Mouse (Mus musculus) hindbrain, embryonic 14.5 days (tissue): Measurements from ENCODE around the gene Kcnq4. TPM values are rescaled to one million over a fixed set of nuclear protein-coding genes. Genes with fewer than 3 reads are reported as not detected.
A peak's percentile ranks its signal among the peaks of the same experiment; 100 is the strongest.

Source experiments
- ATAC-seq: fragments of 200-750 bp; cut with Nextera tagmentation; 2 replicates; pipeline ENCODE4 v1.8.0; 2017; ENCODE audit warnings: moderate number of reproducible peaks, mild to moderate bottlenecking, moderate TSS enrichment, moderate library complexity; ENCODE audit not compliant: low FRiP score
- DNase-seq: peaks from one replicate; pipeline ENCODE4 v3.0.0-alpha.2; 2015; ENCODE audit warnings: low spot score
- H3K27ac ChIP-seq: fragments of 300-500 bp; sonication (generic); 2 replicates; pipeline ENCODE4 v1.5.1; 2014; ENCODE audit warnings: mild to moderate bottlenecking, moderate library complexity
- H3K27me3 ChIP-seq: fragments of 300-500 bp; sonication (generic); 2 replicates; pipeline ENCODE4 v1.6.1; 2014; ENCODE audit warnings: mild to moderate bottlenecking, low read length, mixed read lengths; ENCODE audit not compliant: control insufficient read depth, insufficient read depth
- H3K36me3 ChIP-seq: fragments of 300-500 bp; sonication (generic); replicated peaks from 2 replicates; pipeline ENCODE4 v1.6.1; 2014; ENCODE audit not compliant: control insufficient read depth, insufficient read depth
- H3K4me1 ChIP-seq: fragments of 300-500 bp; sonication (generic); replicated peaks from 2 replicates; pipeline ENCODE4 v1.6.1; 2014; ENCODE audit warnings: antibody characterized with exemption, low read length, mixed read lengths; ENCODE audit not compliant: control insufficient read depth, insufficient read depth
- H3K4me2 ChIP-seq: fragments of 300-500 bp; sonication (generic); replicated peaks from 2 replicates; pipeline ENCODE4 v1.6.1; 2014; ENCODE audit warnings: mild to moderate bottlenecking, moderate library complexity
- H3K4me3 ChIP-seq: fragments of 300-500 bp; sonication (generic); replicated peaks from 2 replicates; pipeline ENCODE4 v1.5.1; 2014; ENCODE audit warnings: mild to moderate bottlenecking, low read length
- H3K9ac ChIP-seq: fragments of 300-500 bp; sonication (generic); 2 replicates; pipeline ENCODE4 v1.6.1; 2014
- H3K9me3 ChIP-seq: fragments of 300-500 bp; sonication (generic); 2 replicates; pipeline ENCODE4 v1.6.1; 2016; ENCODE audit warnings: low read length; ENCODE audit not compliant: control insufficient read depth
- WGBS: fragments of 180-500 bp; shearing (Covaris S2); extraction: QIAGEN DNeasy Blood & Tissue Kit; methylation state at CpG from one replicate; pipeline ENCODE4 v1.1.7; 2014; 5-methylcytosine and 5-hydroxymethylcytosine counted together
- polyA plus RNA-seq: library from polyadenylated mRNA; unstranded; fragments of >200 nt; fragmentation: Nextera tagmentation; extraction: Ambion mirVana; gene quantifications from 2 replicates; pipeline ENCODE4 v1.2.1, GENCODE M21; 2014

The Kcnq4 gene
- polyA plus RNA-seq, 1 experiment from 2014 or later: 6.2 TPM

DNA sequence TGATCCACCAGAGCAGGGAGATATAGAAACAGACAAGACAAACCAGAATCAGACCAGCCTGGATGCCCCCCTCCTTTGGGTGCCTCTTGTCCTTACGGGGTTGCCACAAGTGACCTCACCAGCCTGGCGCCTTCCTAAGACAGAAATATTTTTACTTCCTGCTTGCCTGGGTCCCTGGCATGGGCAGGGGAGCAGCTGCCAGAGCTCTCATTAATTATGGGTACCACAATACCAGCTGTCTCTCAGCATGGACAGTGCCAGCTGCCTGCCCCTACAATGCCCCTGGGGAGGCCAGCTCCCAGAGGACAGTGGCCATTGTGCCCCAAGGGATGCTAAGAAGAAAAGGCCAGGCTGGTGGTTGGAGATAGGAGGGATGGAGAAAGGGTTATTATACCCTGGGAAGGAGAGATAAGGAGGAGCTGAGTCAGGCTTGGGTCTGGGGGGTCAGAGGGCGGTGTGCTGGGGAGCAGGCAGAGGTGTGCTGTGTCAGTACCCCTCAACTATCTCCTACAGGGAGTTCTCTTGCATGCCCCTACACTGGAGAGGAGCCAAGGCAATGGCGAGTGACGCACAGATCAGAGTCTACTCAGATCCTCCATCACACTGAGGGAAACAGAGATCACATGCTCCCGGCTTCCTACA lies 34.4 kb downstream of the Kcnq4 start:
- Histone ChIP-seq H3K36me3 (no peaks in the 10 kb centered on the region), H3K4me2 (no peak overlapping the region), H3K9ac (no peak overlapping the region), H3K4me3 (no peak overlapping the region), H3K27ac (no peak overlapping the region), H3K27me3 (peaks cover 4% of the 10 kb centered on the region; the same call in 1 of the 2 replicates), H3K4me1 (peaks cover 24% of the 10 kb centered on the region), H3K9me3 (no peaks in the 10 kb centered on the region)
- ATAC-seq: no peak
- DNase-seq: no peak
- 65% methylated on average over 6 of the region's 6 CpGs for WGBS

DNA sequence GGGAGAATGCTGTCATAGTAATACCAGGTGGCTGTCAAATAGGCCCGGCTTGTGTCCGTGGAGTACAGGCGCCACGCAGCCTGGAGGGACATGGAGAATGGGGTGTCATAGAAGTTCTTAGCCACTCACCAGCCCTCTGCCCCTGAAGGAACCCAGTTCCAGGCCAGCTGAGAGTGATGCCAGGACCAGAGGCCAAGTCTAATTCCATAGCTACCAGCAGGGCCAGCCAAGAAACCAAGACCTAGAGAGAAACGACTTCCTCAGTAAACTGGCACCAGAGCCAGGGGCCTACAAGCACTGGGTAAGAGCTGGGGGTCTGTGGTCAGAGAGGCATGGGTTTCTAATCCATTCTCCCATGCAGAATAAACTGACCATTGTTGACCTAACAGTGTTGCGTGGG lies 35.4 kb downstream of the Kcnq4 start:
- Histone ChIP-seq H3K36me3 (no peaks in the 10 kb centered on the region), H3K9me3 (no peaks in the 10 kb centered on the region), H3K4me1 (peaks cover 24% of the 10 kb centered on the region), H3K4me3 (no peak overlapping the region), H3K27ac (no peak overlapping the region), H3K4me2 (no peak overlapping the region), H3K9ac (no peak overlapping the region), H3K27me3 (peaks cover 4% of the 10 kb centered on the region; the same call in 1 of the 2 replicates)
- no peak for ATAC-seq
- DNase-seq: no peak
- WGBS: 90% methylated on average over 6 of the region's 6 CpGs

GRCm38 (mm10) chr4:120712236-120712635 lies 36.2 kb downstream of the Kcnq4 start:
- no peak overlapping the region for H3K4me2 ChIP-seq
- ATAC-seq (no peak), DNase-seq (no peak)
- no peak overlapping the region for H3K4me3 ChIP-seq
- no peak overlapping the region for H3K9ac ChIP-seq
- no peak overlapping the region for H3K27ac ChIP-seq
- H3K9me3 ChIP-seq: no peaks in the 10 kb centered on the region
- peaks cover 2% of the 10 kb centered on the region; the same call in 1 of the 2 replicates for H3K27me3 ChIP-seq
- peaks cover 24% of the 10 kb centered on the region for H3K4me1 ChIP-seq
- 65% methylated on average over 12 of the region's 12 CpGs for WGBS
- H3K36me3 ChIP-seq: no peaks in the 10 kb centered on the region

DNA sequence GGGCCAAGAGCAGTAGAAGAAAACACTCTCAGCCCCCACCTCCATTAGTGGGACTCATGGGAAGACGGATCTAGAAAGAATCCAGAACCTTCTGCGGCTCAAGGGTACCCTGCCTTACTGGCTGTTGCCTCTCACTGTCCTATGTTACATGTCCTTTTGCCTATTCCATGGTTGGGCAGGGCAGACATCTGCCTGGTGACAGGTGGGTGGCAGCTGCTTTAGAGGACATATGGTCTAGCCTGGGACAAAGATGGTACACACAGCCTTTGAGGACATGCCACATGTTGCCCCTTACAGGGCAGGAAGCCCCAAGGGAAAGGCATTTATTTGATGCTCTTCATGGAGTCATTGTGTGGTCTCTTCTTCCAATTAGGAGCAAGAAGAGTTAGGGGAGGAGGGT lies 45.9 kb downstream of the Kcnq4 start:
- Histone ChIP-seq H3K36me3 (no peaks in the 10 kb centered on the region), H3K4me1 (no peaks in the 10 kb centered on the region), H3K4me3 (no peak overlapping the region), H3K27me3 (peaks cover 17% of the 10 kb centered on the region), H3K9ac (no peak overlapping the region), H3K27ac (no peak overlapping the region), H3K9me3 (no peaks in the 10 kb centered on the region), H3K4me2 (no peak overlapping the region)
- no peak for ATAC-seq
- no peak for DNase-seq
- WGBS: 89% methylated on average over 2 of the region's 2 CpGs

DNA sequence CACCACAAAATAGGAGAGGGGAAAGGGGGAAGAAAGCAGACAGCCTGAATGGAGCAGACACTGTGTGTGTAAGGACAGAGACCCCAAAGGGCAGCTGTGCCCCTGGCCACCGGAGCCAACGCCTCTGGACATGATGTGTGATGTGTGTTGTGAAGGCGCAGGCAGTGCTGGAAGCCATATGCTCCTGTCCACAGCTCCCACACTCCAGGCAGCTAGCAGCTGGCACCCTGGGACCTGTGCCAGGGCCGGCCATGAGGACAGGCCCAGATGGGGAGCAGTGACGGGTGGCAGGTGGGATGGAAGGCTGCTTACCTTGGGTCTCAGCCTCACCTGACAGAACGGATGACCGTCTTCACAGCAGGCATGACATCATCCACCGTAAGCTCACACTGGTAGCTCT lies 46.4 kb downstream of the Kcnq4 start:
- ATAC-seq (no peak), DNase-seq (no peak)
- WGBS: 73% methylated on average over 8 of the region's 8 CpGs
- no peaks in the 10 kb centered on the region for H3K36me3 ChIP-seq
- H3K27ac ChIP-seq: no peak overlapping the region
- H3K9me3 ChIP-seq: no peaks in the 10 kb centered on the region
- no peak overlapping the region for H3K4me2 ChIP-seq
- no peaks in the 10 kb centered on the region for H3K4me1 ChIP-seq
- no peak overlapping the region for H3K4me3 ChIP-seq
- H3K27me3 ChIP-seq: peaks cover 22% of the 10 kb centered on the region
- no peak overlapping the region for H3K9ac ChIP-seq

DNA sequence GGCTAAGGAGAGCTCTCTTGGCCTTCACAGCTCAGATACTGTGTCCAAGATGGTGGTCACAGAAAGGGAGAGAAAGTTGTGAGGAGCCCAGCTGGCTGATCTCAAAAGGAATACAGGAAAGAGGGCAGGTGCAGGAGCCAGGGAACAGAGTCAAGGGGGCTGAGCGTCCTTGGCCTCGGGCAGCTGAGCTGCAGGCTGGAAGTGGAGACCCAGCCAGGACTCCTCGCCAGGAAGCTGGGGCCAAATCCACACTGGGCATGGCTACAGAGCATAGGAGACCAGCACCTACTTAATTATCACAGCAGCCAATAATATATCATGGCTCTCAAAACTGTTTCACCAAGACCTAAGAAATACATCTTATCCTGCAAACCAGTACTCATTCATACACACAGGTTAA lies 47.2 kb downstream of the Kcnq4 start:
- H3K27me3 ChIP-seq: peaks cover 23% of the 10 kb centered on the region
- no peak for ATAC-seq
- DNase-seq: no peak
- H3K4me3 ChIP-seq: no peak overlapping the region
- no peaks in the 10 kb centered on the region for H3K4me1 ChIP-seq
- no peaks in the 10 kb centered on the region for H3K36me3 ChIP-seq
- H3K27ac ChIP-seq: no peak overlapping the region
- no peaks in the 10 kb centered on the region for H3K9me3 ChIP-seq
- no peak overlapping the region for H3K9ac ChIP-seq
- WGBS: 70% methylated on average over 3 of the region's 3 CpGs
- no peak overlapping the region for H3K4me2 ChIP-seq

GRCm38 (mm10) chr4:120697799-120698484 lies 50.5 kb downstream of the Kcnq4 start:
- no peak overlapping the region for H3K4me3 ChIP-seq

DNA sequence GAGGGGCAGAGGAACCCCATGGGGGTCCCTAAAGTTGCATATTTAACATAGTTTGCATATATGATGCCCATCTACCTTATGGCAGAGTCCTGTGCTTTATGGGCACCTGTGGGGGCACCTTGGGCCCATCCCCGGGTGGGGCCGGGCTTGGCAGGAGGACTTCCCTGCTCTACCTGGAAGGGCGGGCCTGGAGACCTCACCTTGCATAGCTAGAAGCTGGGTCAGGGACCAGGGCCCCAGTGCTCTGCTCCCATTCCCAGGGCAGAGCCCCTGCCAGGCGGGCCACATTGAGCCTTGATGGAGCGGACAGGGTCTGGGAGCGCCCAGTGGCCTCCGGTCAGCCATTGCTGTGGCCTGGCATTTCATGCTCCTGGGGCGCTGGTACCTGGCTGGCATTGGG lies 51.1 kb downstream of the Kcnq4 start:
- Histone ChIP-seq H3K9me3 (no peaks in the 10 kb centered on the region), H3K4me3 (no peak overlapping the region), H3K36me3 (no peaks in the 10 kb centered on the region), H3K27ac (no peak overlapping the region), H3K9ac (no peak overlapping the region), H3K4me1 (no peaks in the 10 kb centered on the region), H3K27me3 (peaks cover 23% of the 10 kb centered on the region), H3K4me2 (no peak overlapping the region)
- DNase-seq (no peak), ATAC-seq (no peak)
- 89% methylated on average over 8 of the region's 8 CpGs for WGBS

More at GRCm38 (mm10) chr4:120697799-120698484, 50.5 kb downstream of the Kcnq4 start:
- Histone ChIP-seq H3K4me2 (no peak overlapping the region), H3K9ac (no peak overlapping the region), H3K27ac (no peak overlapping the region), H3K4me1 (no peaks in the 10 kb centered on the region), H3K9me3 (no peaks in the 10 kb centered on the region), H3K27me3 (peaks cover 23% of the 10 kb centered on the region), H3K36me3 (no peaks in the 10 kb centered on the region)
- DNase-seq (no peak), ATAC-seq (no peak)
- 21% methylated on average over 35 of the region's 35 CpGs for WGBS

DNA sequence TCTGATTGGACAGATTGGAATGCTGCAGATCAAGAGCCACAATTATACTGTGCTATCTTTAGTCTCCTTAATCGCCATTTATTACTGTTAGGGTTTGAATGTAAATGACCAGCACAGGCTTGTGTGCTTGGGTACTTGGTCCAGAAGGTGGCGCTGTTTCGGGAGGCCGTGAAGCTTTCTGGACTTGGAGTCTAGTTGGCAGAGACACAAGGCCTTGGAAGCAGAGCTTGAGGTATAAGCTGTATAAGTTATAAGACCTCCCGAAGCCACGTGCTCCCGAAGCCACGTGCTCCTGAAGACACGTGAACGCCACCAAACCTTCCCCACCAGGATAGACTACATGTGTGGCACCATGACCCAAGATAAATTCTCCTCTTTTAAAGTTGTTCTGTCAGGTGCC lies 55.7 kb downstream of the Kcnq4 start:
- 38% methylated on average over 10 of the region's 10 CpGs for WGBS
- ATAC-seq: no peak

More for the DNA sequence above, 55.7 kb downstream of the Kcnq4 start:
- H3K27ac ChIP-seq: no peak overlapping the region
- peak; percentile 63 for DNase-seq
- no peak overlapping the region for H3K4me2 ChIP-seq
- H3K4me3 ChIP-seq: no peak overlapping the region
- H3K36me3 ChIP-seq: no peaks in the 10 kb centered on the region
- 0 out of 2 replicates have a peak, but pooled peaks cover 8% of the 10 kb centered on the region for H3K27me3 ChIP-seq
- H3K9me3 ChIP-seq: no peaks in the 10 kb centered on the region
- H3K9ac ChIP-seq: no peak overlapping the region
- H3K4me1 ChIP-seq: no peaks in the 10 kb centered on the region
